Mouse (Mus musculus) midbrain, embryonic 12.5 days (tissue): ENCODE measurements around the gene Cyth4. TPM values are rescaled to one million over a fixed set of nuclear protein-coding genes. Genes with fewer than 3 reads are reported as not detected.

Experiments
- ATAC-seq: fragments of 200-750 bp; cut with Nextera tagmentation; 2 replicates; pipeline ENCODE4 v1.8.0; 2017; ENCODE audit warnings: low read depth, moderate TSS enrichment, moderate library complexity; ENCODE audit not compliant: low FRiP score
- H3K27ac ChIP-seq: fragments of 300-500 bp; sonication (generic); replicated peaks from 2 replicates; pipeline ENCODE4 v1.5.1; 2016; ENCODE audit warnings: mild to moderate bottlenecking
- H3K27me3 ChIP-seq: fragments of 300-500 bp; sonication (generic); 2 replicates; pipeline ENCODE4 v1.6.1; 2016; ENCODE audit warnings: mild to moderate bottlenecking
- H3K36me3 ChIP-seq: fragments of 300-500 bp; sonication (generic); 2 replicates; pipeline ENCODE4 v1.6.1; 2016
- H3K4me1 ChIP-seq: fragments of 300-500 bp; sonication (generic); 2 replicates; pipeline ENCODE4 v1.6.1; 2016
- H3K4me2 ChIP-seq: fragments of 300-500 bp; sonication (generic); replicated peaks from 2 replicates; pipeline ENCODE4 v1.6.1; 2016; ENCODE audit warnings: mild to moderate bottlenecking, moderate library complexity
- H3K4me3 ChIP-seq: fragments of 300-500 bp; sonication (generic); 2 replicates; pipeline ENCODE4 v1.5.1; 2016; ENCODE audit warnings: mild to moderate bottlenecking
- H3K9ac ChIP-seq: fragments of 300-500 bp; sonication (generic); replicated peaks from 2 replicates; pipeline ENCODE4 v1.6.1; 2016; ENCODE audit warnings: mild to moderate bottlenecking, moderate library complexity
- H3K9me3 ChIP-seq: fragments of 300-500 bp; sonication (generic); 2 replicates; pipeline ENCODE4 v1.6.1; 2016; ENCODE audit warnings: mild to moderate bottlenecking
- WGBS: fragments of 180-500 bp; shearing (Covaris S2); methylation state at CpG from one replicate; pipeline ENCODE4 v1.1.7; 2016; 5-methylcytosine and 5-hydroxymethylcytosine counted together
- polyA plus RNA-seq: library from polyadenylated mRNA; unstranded; fragments of >200 nt; fragmentation: Nextera tagmentation; extraction: Ambion mirVana; gene quantifications from 2 replicates; pipeline ENCODE4 v1.2.1, GENCODE M21; 2016

Gene Cyth4
- polyA plus RNA-seq, 1 experiment from 2014 or later = 6.9 TPM

GRCm38 (mm10) chr15:78601180-78601579 lies 4.3 kb downstream of the Cyth4 start:
- ATAC-seq = no peak
- H3K4me3 ChIP-seq = no peak overlapping the region
- H3K27me3 ChIP-seq = no peaks in the 10 kb centered on the region
- no peaks in the 10 kb centered on the region for H3K9me3 ChIP-seq
- no peak overlapping the region for H3K9ac ChIP-seq
- H3K27ac ChIP-seq = no peak overlapping the region
- 82% methylated on average over 6 of the region's 6 CpGs for WGBS
- H3K36me3 ChIP-seq = no peaks in the 10 kb centered on the region
- 0 out of 2 replicates have a peak, but pooled peaks cover 3% of the 10 kb centered on the region for H3K4me1 ChIP-seq
- H3K4me2 ChIP-seq = no peak overlapping the region

- no peaks in the 10 kb centered on the region for H3K9me3 ChIP-seq
- no peak overlapping the region for H3K27ac ChIP-seq
- H3K36me3 ChIP-seq = no peaks in the 10 kb centered on the region
- no peaks in the 10 kb centered on the region for H3K27me3 ChIP-seq
- H3K4me2 ChIP-seq = no peak overlapping the region
- no peak for ATAC-seq
- H3K9ac ChIP-seq = no peak overlapping the region
- no peak overlapping the region for H3K4me3 ChIP-seq
- H3K4me1 ChIP-seq = 0 out of 2 replicates have a peak, but pooled peaks cover 3% of the 10 kb centered on the region
- WGBS = 74% methylated on average over 6 of the region's 6 CpGs
Observed at GRCm38 (mm10) chr15:78604255-78604654, 7.4 kb downstream of the Cyth4 start.

DNA sequence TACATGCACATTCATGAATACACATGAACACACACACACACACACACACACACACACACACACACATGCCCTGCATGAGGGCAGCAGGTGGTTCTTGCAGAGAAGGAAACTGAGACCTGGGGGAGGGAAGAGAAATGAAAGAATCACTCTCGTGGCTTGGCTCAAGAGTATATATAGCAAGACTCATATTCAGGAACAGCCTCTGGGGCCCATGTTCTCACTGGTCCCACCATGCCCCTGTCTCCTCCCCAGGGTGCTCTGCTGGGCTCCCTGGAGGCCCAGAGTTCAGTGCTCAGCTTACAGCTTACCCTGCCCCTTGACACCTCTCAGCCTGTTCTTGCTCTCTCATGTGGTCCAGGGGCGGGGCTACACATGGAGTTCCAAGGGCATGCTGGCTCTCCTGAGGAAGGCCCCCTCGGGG lies 8.5 kb downstream of the Cyth4 start:
- Histone ChIP-seq H3K27ac (no peak overlapping the region), H3K36me3 (no peaks in the 10 kb centered on the region), H3K9me3 (no peaks in the 10 kb centered on the region), H3K4me2 (no peak overlapping the region), H3K4me3 (no peak overlapping the region), H3K4me1 (0 out of 2 replicates have a peak, but pooled peaks cover 3% of the 10 kb centered on the region), H3K27me3 (no peaks in the 10 kb centered on the region), H3K9ac (no peak overlapping the region)
- WGBS = 60% methylated on average over 3 of the region's 3 CpGs
- ATAC-seq = no peak

GRCm38 (mm10) chr15:78606059-78606458 lies 9.2 kb downstream of the Cyth4 start:
- H3K36me3 ChIP-seq = no peaks in the 10 kb centered on the region
- H3K4me2 ChIP-seq = no peak overlapping the region
- no peak overlapping the region for H3K9ac ChIP-seq
- H3K4me3 ChIP-seq = no peak overlapping the region
- no peak for ATAC-seq
- H3K9me3 ChIP-seq = no peaks in the 10 kb centered on the region
- peaks cover 7% of the 10 kb centered on the region for H3K4me1 ChIP-seq
- H3K27me3 ChIP-seq = no peaks in the 10 kb centered on the region
- no peak overlapping the region for H3K27ac ChIP-seq
- WGBS = 86% methylated on average over 6 of the region's 6 CpGs

- Histone ChIP-seq H3K27me3 (no peaks in the 10 kb centered on the region), H3K9ac (no peak overlapping the region), H3K27ac (no peak overlapping the region; the same call in 1 of the 2 replicates), H3K4me1 (peaks cover 11% of the 10 kb centered on the region), H3K36me3 (no peaks in the 10 kb centered on the region), H3K4me3 (no peak overlapping the region), H3K9me3 (no peaks in the 10 kb centered on the region), H3K4me2 (no peak overlapping the region)
- no peak for ATAC-seq
- 84% methylated on average over 4 of the region's 4 CpGs for WGBS
Observed at GRCm38 (mm10) chr15:78607463-78607862, 10.6 kb downstream of the Cyth4 start.

DNA sequence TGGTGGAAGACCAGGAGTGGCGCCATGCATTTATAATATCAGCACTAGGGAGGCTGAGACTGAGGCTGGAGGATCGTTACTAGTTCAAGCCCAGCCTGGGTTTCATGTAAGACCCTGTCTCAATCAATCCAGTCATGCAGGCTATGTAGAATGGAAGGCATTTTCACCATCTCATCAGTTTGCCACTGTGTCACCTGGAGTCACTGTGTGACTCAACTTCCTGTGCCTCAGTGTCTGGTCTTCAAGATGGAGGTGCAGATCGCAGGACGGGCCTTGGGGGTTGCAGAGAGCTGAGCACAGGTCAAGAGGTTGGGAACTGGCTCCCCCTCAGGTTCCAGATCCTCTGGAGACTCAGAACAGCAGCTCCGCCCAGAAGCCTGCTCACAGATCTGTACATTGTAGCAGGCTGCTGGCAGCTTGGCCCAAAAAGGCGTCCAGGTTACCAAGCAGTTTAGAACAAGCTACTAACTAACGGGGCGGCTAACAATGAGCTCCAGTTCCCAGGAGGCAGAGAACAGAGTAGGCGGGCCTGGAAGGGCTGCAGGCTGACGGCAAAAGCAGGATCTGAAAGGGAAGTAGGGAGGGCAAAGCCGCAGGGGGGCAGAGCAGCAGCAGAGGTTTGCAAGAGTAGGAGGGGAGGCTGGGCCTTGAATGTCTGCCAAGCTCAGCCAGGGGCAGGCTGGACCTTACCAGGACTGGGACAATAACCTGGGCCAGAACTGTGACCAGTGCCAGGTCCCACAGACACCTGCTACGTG lies 14.0 kb downstream of the Cyth4 start:
- no peak overlapping the region for H3K4me3 ChIP-seq
- no peaks in the 10 kb centered on the region for H3K9me3 ChIP-seq
- no peaks in the 10 kb centered on the region for H3K36me3 ChIP-seq
- no peak for ATAC-seq
- WGBS = 39% methylated on average over 12 of the region's 12 CpGs
- H3K27me3 ChIP-seq = no peaks in the 10 kb centered on the region
- H3K4me2 ChIP-seq = no peak overlapping the region
- H3K27ac ChIP-seq = no peak overlapping the region
- H3K9ac ChIP-seq = 0 out of 2 replicates have a peak overlapping the region, but pooled peaks have one; percentile 12
- H3K4me1 ChIP-seq = peaks cover 7% of the 10 kb centered on the region

GRCm38 (mm10) chr15:78614536-78614935 lies 17.7 kb downstream of the Cyth4 start:
- no peak overlapping the region for H3K4me3 ChIP-seq
- no peak overlapping the region for H3K9ac ChIP-seq
- 0 out of 2 replicates have a peak, but pooled peaks cover under 1% of the 10 kb centered on the region for H3K27me3 ChIP-seq
- H3K4me2 ChIP-seq = no peak overlapping the region
- no peaks in the 10 kb centered on the region for H3K9me3 ChIP-seq
- H3K4me1 ChIP-seq = peaks cover 7% of the 10 kb centered on the region
- no peak overlapping the region for H3K27ac ChIP-seq
- H3K36me3 ChIP-seq = no peaks in the 10 kb centered on the region
- WGBS = 91% methylated on average over 7 of the region's 7 CpGs
- ATAC-seq = no peak

- 87% methylated on average over 2 of the region's 2 CpGs for WGBS
- no peaks in the 10 kb centered on the region for H3K4me1 ChIP-seq
- no peak overlapping the region for H3K4me2 ChIP-seq
- no peak overlapping the region for H3K9ac ChIP-seq
- no peak overlapping the region for H3K27ac ChIP-seq
- H3K36me3 ChIP-seq = no peaks in the 10 kb centered on the region
- no peaks in the 10 kb centered on the region for H3K9me3 ChIP-seq
- peaks cover 20% of the 10 kb centered on the region for H3K27me3 ChIP-seq
- no peak for ATAC-seq
- no peak overlapping the region for H3K4me3 ChIP-seq
Observed at GRCm38 (mm10) chr15:78616973-78617372, 20.1 kb downstream of the Cyth4 start.

DNA sequence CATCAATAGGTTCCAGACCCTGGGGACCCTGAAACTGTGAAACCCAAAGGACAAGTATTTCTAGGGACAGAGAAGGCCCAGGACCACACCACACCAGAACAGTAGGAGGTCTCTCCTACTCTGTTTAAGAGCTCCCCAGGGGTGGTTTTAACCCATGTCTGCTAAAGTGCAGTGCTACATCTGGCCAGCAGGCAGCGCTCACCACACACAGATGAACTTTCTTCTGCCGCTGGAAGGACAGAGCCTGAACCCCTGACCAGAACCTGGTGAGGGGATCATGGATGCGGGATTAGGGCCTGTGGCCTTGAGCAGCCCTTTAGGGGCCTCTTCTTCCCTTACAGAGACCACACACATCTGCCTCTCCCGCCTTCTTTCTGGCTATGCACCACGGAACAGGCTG lies 26.6 kb downstream of the Cyth4 start:
- ATAC-seq = peak; percentile 58; the same call in 1 of the 2 replicates
- H3K36me3 ChIP-seq = no peaks in the 10 kb centered on the region
- H3K4me2 ChIP-seq = no peak overlapping the region
- H3K27ac ChIP-seq = no peak overlapping the region
- H3K4me1 ChIP-seq = 0 out of 2 replicates have a peak, but pooled peaks cover 4% of the 10 kb centered on the region
- 8% methylated on average over 5 of the region's 5 CpGs for WGBS
- no peak overlapping the region for H3K4me3 ChIP-seq
- H3K9ac ChIP-seq = no peak overlapping the region
- no peaks in the 10 kb centered on the region for H3K9me3 ChIP-seq
- peaks cover 29% of the 10 kb centered on the region for H3K27me3 ChIP-seq

- Histone ChIP-seq H3K36me3 (no peaks in the 10 kb centered on the region), H3K27ac (no peak overlapping the region), H3K9me3 (no peaks in the 10 kb centered on the region), H3K27me3 (peaks cover 29% of the 10 kb centered on the region), H3K4me1 (0 out of 2 replicates have a peak, but pooled peaks cover 4% of the 10 kb centered on the region), H3K9ac (no peak overlapping the region), H3K4me2 (no peak overlapping the region), H3K4me3 (no peak overlapping the region)
- WGBS = 70% methylated on average over 13 of the region's 13 CpGs
- ATAC-seq = no peak
Observed at GRCm38 (mm10) chr15:78624431-78624950, 27.6 kb downstream of the Cyth4 start.

DNA sequence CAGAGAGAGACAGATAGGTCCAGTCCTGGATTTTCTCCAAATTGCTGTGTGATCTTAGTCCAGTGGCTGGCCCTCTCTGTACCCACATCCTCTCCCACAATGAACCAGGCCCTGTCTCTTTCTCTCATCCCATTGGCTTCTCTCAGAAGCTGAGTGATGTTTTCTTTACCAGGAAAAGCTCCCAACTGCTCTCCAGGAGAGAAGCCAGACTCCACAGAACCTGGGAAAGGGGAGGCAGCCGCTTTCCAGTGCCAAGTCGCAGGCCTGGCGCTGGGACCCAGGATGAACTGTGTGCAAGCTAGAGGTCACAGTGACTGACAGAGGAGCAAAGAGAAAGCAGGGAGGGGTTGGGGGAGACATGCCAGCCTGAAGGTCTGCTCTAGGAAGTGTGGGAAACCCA lies 28.1 kb downstream of the Cyth4 start:
- Histone ChIP-seq H3K4me3 (no peak overlapping the region), H3K9ac (no peak overlapping the region), H3K9me3 (no peaks in the 10 kb centered on the region), H3K27me3 (peaks cover 25% of the 10 kb centered on the region), H3K27ac (no peak overlapping the region), H3K4me1 (0 out of 2 replicates have a peak, but pooled peaks cover 4% of the 10 kb centered on the region), H3K4me2 (no peak overlapping the region), H3K36me3 (no peaks in the 10 kb centered on the region)
- WGBS = 80% methylated on average over 3 of the region's 3 CpGs
- no peak for ATAC-seq

- H3K36me3 ChIP-seq = no peaks in the 10 kb centered on the region
- H3K9ac ChIP-seq = no peak overlapping the region
- no peak overlapping the region for H3K4me2 ChIP-seq
- 88% methylated on average over 13 of the region's 13 CpGs for WGBS
- H3K4me3 ChIP-seq = no peak overlapping the region
- peaks cover 15% of the 10 kb centered on the region for H3K4me1 ChIP-seq
- no peak overlapping the region for H3K27ac ChIP-seq
- H3K27me3 ChIP-seq = peaks cover 16% of the 10 kb centered on the region
- ATAC-seq = no peak
- H3K9me3 ChIP-seq = no peaks in the 10 kb centered on the region
Observed at GRCm38 (mm10) chr15:78626285-78626684, 29.4 kb downstream of the Cyth4 start.
